Mouse (Mus musculus) mouse trophoblast stem cell (cell line): ENCODE measurements around the gene Ube4b.
"Not testable (repeated sequence)": the region's sequence is repeated elsewhere in the genome, so short reads cannot be mapped to it uniquely, and the experiment has no call there.

ENCODE experiments used
- in situ Hi-C, 2 experiments: fragments of 300-500 bp; cut with MseI, MboI; formaldehyde crosslinking; loops; 2 replicates in 1 of 2; 3 replicates in 1 of 2; pipeline ENCODE4 v1.15.1; 2025

Ube4b gene

GRCm38 (mm10) chr4:149426325-149427199 is at the start of gene Ube4b:
Ube4b (minus strand) TSS chr4:149426749.
- in situ Hi-C loops: no loop called here

- in situ Hi-C loops: no loop called here
Observed at GRCm38 (mm10) chr4:149475096-149475495, 48.5 kb upstream of the Ube4b start.

GRCm38 (mm10) chr4:149469557-149469956 is 43.0 kb upstream of the Ube4b start:
- in situ Hi-C loops: no loop called here

GRCm38 (mm10) chr4:149463435-149463950 is 36.9 kb upstream of the Ube4b start:
- in situ Hi-C loops: no loop called here

- in situ Hi-C loops: no loop called here
Observed at GRCm38 (mm10) chr4:149462305-149462971, 35.9 kb upstream of the Ube4b start.

GRCm38 (mm10) chr4:149461579-149462304 is 35.2 kb upstream of the Ube4b start:
- in situ Hi-C loops: no loop called here

GRCm38 (mm10) chr4:149460475-149460874 is 33.9 kb upstream of the Ube4b start:
- in situ Hi-C loops: not testable (repeated sequence)

- in situ Hi-C loops: loop anchor here in 1 of 2 experiments (10.0 kb wide), 1 partner anchor 85 kb away; no protein-coding TSS in a partner anchor
Observed at GRCm38 (mm10) chr4:149459425-149459824, 32.9 kb upstream of the Ube4b start.

GRCm38 (mm10) chr4:149458526-149458925 is 32.0 kb upstream of the Ube4b start:
- in situ Hi-C loops: loop anchor here in 1 of 2 experiments (10.0 kb wide), 1 partner anchor 86 kb away; no protein-coding TSS in a partner anchor

GRCm38 (mm10) chr4:149457831-149458430 is 31.4 kb upstream of the Ube4b start:
- in situ Hi-C loops: loop anchor here in 1 of 2 experiments (10.0 kb wide), 1 partner anchor 87 kb away; no protein-coding TSS in a partner anchor

- in situ Hi-C loops: loop anchor here in 1 of 2 experiments (10.0 kb wide), 1 partner anchor 88 kb away; no protein-coding TSS in a partner anchor
Observed at GRCm38 (mm10) chr4:149457163-149457562, 30.6 kb upstream of the Ube4b start.

GRCm38 (mm10) chr4:149454879-149455278 is 28.3 kb upstream of the Ube4b start, which contains the start of gene Rbp7:
Rbp7 (minus strand) TSS chr4:149454978.
- in situ Hi-C loops: loop anchor here in 1 of 2 experiments (5.0 to 10.0 kb wide), 2 partner anchors 32 to 90 kb away; partner anchors contain the start of genes Lzic and Nmnat1

- in situ Hi-C loops: loop anchor here in 1 of 2 experiments (5.0 to 10.0 kb wide), 2 partner anchors 33 to 91 kb away; partner anchors contain the start of genes Lzic and Nmnat1
Observed at GRCm38 (mm10) chr4:149454263-149454662, 27.7 kb upstream of the Ube4b start.

GRCm38 (mm10) chr4:149453656-149454055 is 27.1 kb upstream of the Ube4b start:
- in situ Hi-C loops: loop anchor here in 1 of 2 experiments (5.0 to 10.0 kb wide), 2 partner anchors 34 to 91 kb away; partner anchors contain the start of genes Lzic and Nmnat1

GRCm38 (mm10) chr4:149450636-149451035 is 24.1 kb upstream of the Ube4b start:
- in situ Hi-C loops: loop anchor here in 1 of 2 experiments (5.0 to 10.0 kb wide), 2 partner anchors 37 to 94 kb away; partner anchors contain the start of genes Lzic and Nmnat1

- in situ Hi-C loops: no loop called here
Observed at GRCm38 (mm10) chr4:149446309-149446708, 19.8 kb upstream of the Ube4b start.

- in situ Hi-C loops: no loop called here
Observed at GRCm38 (mm10) chr4:149445868-149446267, 19.3 kb upstream of the Ube4b start.

- in situ Hi-C loops: no loop called here
Observed at GRCm38 (mm10) chr4:149444964-149445701, 18.6 kb upstream of the Ube4b start.

GRCm38 (mm10) chr4:149444465-149444864 is 17.9 kb upstream of the Ube4b start:
- in situ Hi-C loops: no loop called here

- in situ Hi-C loops: no loop called here
Observed at GRCm38 (mm10) chr4:149442436-149442835, 15.9 kb upstream of the Ube4b start.
